Mouse (Mus musculus): ENCODE data around the gene Asf1a.

DNA sequence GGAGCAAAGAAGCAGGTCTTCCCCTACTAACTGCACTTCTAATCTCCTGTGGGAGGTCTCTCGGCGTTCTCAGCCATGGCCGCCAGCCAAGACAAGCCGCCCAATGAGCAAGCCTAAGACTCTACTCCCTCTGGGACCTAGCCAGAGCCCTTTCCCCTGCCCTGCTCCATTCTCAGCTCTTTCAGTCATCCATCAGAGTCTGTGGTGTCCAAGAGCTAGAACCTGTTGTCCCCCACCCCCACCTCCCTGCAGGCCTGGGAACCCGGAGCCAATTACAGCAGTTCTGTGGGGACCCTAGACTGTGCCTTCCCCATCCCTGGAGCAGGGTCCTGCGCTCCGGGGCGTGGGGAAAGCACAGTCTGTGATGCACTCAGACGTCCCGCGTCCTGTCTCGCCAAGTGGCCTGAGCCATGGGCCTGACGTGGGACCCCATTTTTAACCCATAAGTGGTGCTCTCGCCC, 15.9 kb upstream of the Asf1a start:
- TF ChIP-seq POLR2A (IDR thresholded peaks at IDR 0.05; ENCODE audit: insufficient read depth, low read length) (no peak), CTCF (IDR thresholded peaks at IDR 0.05; ENCODE audit: low read depth, low read length) (no peak), EP300 (IDR thresholded peaks at IDR 0.05; ENCODE audit: insufficient read depth, low read depth, low read length) (no peak)
